Mouse (Mus musculus): ENCODE measurements at regions not wholly inside any gene's neighbourhood (a gene's known extent, or its start where the extent isn't known, plus 50 kb on each side); places are given as distances from the start of the nearest gene placed in this dataset.

- WGBS, result 96% methylated on average over 2 of the region's 2 CpGs
- Histone ChIP-seq H3K4me1 (no peaks in the 10 kb centered on the region), H3K27me3 (replicated peaks; ENCODE audit: low read depth, poor library complexity, severe bottlenecking) (no peaks in the 10 kb centered on the region), H3K9me3 (no peaks in the 10 kb centered on the region), H3K4me3 (no peak overlapping the region), H3K36me3 (replicated peaks) (no peaks in the 10 kb centered on the region), H3K27ac (replicated peaks) (no peak overlapping the region)
- no peak for DNase-seq (ENCODE audit: low spot score)
Observed at GRCm38 (mm10) chr12:16196917-16197316, 380.2 kb upstream of the Trib2 start.

GRCm38 (mm10) chr12:16191803-16192389 lies 375.2 kb upstream of the Trib2 start:
- no peaks in the 10 kb centered on the region for H3K4me1 ChIP-seq
- H3K36me3 ChIP-seq (replicated peaks), result no peaks in the 10 kb centered on the region
- WGBS, result 86% methylated on average over 3 of the region's 3 CpGs
- no peak overlapping the region for H3K27ac ChIP-seq (replicated peaks)
- H3K27me3 ChIP-seq (replicated peaks; ENCODE audit: low read depth, poor library complexity, severe bottlenecking), result no peaks in the 10 kb centered on the region
- DNase-seq (ENCODE audit: low spot score), result no peak
- no peak overlapping the region for H3K4me3 ChIP-seq
- no peaks in the 10 kb centered on the region for H3K9me3 ChIP-seq

- WGBS, result 71% methylated on average over 3 of the region's 3 CpGs
- Histone ChIP-seq H3K27me3 (replicated peaks; ENCODE audit: low read depth, poor library complexity, severe bottlenecking) (no peaks in the 10 kb centered on the region), H3K4me1 (no peaks in the 10 kb centered on the region), H3K9me3 (no peaks in the 10 kb centered on the region), H3K36me3 (replicated peaks) (no peaks in the 10 kb centered on the region), H3K27ac (replicated peaks) (no peak overlapping the region), H3K4me3 (no peak overlapping the region)
- no peak for DNase-seq (ENCODE audit: low spot score)
Observed at GRCm38 (mm10) chr12:16190706-16191105, 374.0 kb upstream of the Trib2 start.

- no peak for DNase-seq (ENCODE audit: low spot score)
- no peaks in the 10 kb centered on the region for H3K27me3 ChIP-seq (replicated peaks; ENCODE audit: low read depth, poor library complexity, severe bottlenecking)
- H3K4me3 ChIP-seq, result no peak overlapping the region
- no peak overlapping the region for H3K27ac ChIP-seq (replicated peaks)
- no peaks in the 10 kb centered on the region for H3K36me3 ChIP-seq (replicated peaks)
- H3K4me1 ChIP-seq, result no peaks in the 10 kb centered on the region
- no peaks in the 10 kb centered on the region for H3K9me3 ChIP-seq
Observed at GRCm38 (mm10) chr12:16189441-16189840, 372.7 kb upstream of the Trib2 start.

- WGBS, result 74% methylated on average over 12 of the region's 12 CpGs
- Histone ChIP-seq H3K4me1 (peaks cover 4% of the 10 kb centered on the region; the same call in 1 of the 2 replicates), H3K9me3 (no peaks in the 10 kb centered on the region), H3K27me3 (replicated peaks; ENCODE audit: low read depth, poor library complexity, severe bottlenecking) (no peaks in the 10 kb centered on the region), H3K36me3 (replicated peaks) (no peaks in the 10 kb centered on the region), H3K27ac (replicated peaks) (no peak overlapping the region), H3K4me3 (no peak overlapping the region)
- DNase-seq (ENCODE audit: low spot score), result no peak
Observed at GRCm38 (mm10) chr12:16185976-16186515, 369.3 kb upstream of the Trib2 start.

GRCm38 (mm10) chr12:16185431-16185923 lies 368.8 kb upstream of the Trib2 start:
- Histone ChIP-seq H3K36me3 (replicated peaks) (no peaks in the 10 kb centered on the region), H3K27ac (replicated peaks) (no peak overlapping the region), H3K9me3 (no peaks in the 10 kb centered on the region), H3K4me1 (peaks cover 4% of the 10 kb centered on the region; the same call in 1 of the 2 replicates), H3K27me3 (replicated peaks; ENCODE audit: low read depth, poor library complexity, severe bottlenecking) (no peaks in the 10 kb centered on the region), H3K4me3 (no peak overlapping the region)
- DNase-seq (ENCODE audit: low spot score), result no peak
- 79% methylated on average over 14 of the region's 14 CpGs for WGBS

- Histone ChIP-seq H3K27me3 (replicated peaks; ENCODE audit: low read depth, poor library complexity, severe bottlenecking) (no peaks in the 10 kb centered on the region), H3K9me3 (no peaks in the 10 kb centered on the region), H3K4me1 (peaks cover 4% of the 10 kb centered on the region; the same call in 1 of the 2 replicates), H3K27ac (replicated peaks) (no peak overlapping the region), H3K36me3 (replicated peaks) (no peaks in the 10 kb centered on the region), H3K4me3 (no peak overlapping the region)
- DNase-seq (ENCODE audit: low spot score), result no peak
- 54% methylated on average over 4 of the region's 4 CpGs for WGBS
Observed at GRCm38 (mm10) chr12:16183055-16183454, 366.3 kb upstream of the Trib2 start.

- Histone ChIP-seq H3K9me3 (no peaks in the 10 kb centered on the region), H3K27me3 (replicated peaks; ENCODE audit: low read depth, poor library complexity, severe bottlenecking) (no peaks in the 10 kb centered on the region), H3K36me3 (replicated peaks) (no peaks in the 10 kb centered on the region), H3K4me3 (no peak overlapping the region), H3K27ac (replicated peaks) (no peak overlapping the region), H3K4me1 (peaks cover 4% of the 10 kb centered on the region; the same call in 1 of the 2 replicates)
- 88% methylated on average over 5 of the region's 5 CpGs for WGBS
- no peak for DNase-seq (ENCODE audit: low spot score)
Observed at GRCm38 (mm10) chr12:16181599-16181998, 364.9 kb upstream of the Trib2 start.

GRCm38 (mm10) chr12:16179897-16180296 lies 363.2 kb upstream of the Trib2 start:
- Histone ChIP-seq H3K27me3 (replicated peaks; ENCODE audit: low read depth, poor library complexity, severe bottlenecking) (no peaks in the 10 kb centered on the region), H3K4me1 (peaks cover 4% of the 10 kb centered on the region; the same call in 1 of the 2 replicates), H3K9me3 (no peaks in the 10 kb centered on the region), H3K27ac (replicated peaks) (no peak overlapping the region), H3K4me3 (no peak overlapping the region), H3K36me3 (replicated peaks) (no peaks in the 10 kb centered on the region)
- DNase-seq (ENCODE audit: low spot score), result no peak
- WGBS, result 85% methylated on average over 2 of the region's 2 CpGs

- Histone ChIP-seq H3K4me3 (no peak overlapping the region), H3K9me3 (no peaks in the 10 kb centered on the region), H3K27me3 (replicated peaks; ENCODE audit: low read depth, poor library complexity, severe bottlenecking) (no peaks in the 10 kb centered on the region), H3K4me1 (no peaks in the 10 kb centered on the region), H3K27ac (replicated peaks) (no peak overlapping the region), H3K36me3 (replicated peaks) (no peaks in the 10 kb centered on the region)
- no peak for DNase-seq (ENCODE audit: low spot score)
- WGBS, result 100% methylated on average over 1 of the region's 1 CpGs
Observed at GRCm38 (mm10) chr12:16176326-16176725, 359.6 kb upstream of the Trib2 start.

GRCm38 (mm10) chr12:16172176-16172575 lies 355.5 kb upstream of the Trib2 start:
- H3K9me3 ChIP-seq, result no peaks in the 10 kb centered on the region
- no peak overlapping the region for H3K27ac ChIP-seq (replicated peaks)
- DNase-seq (ENCODE audit: low spot score), result no peak
- H3K27me3 ChIP-seq (replicated peaks; ENCODE audit: low read depth, poor library complexity, severe bottlenecking), result no peaks in the 10 kb centered on the region
- 82% methylated on average over 2 of the region's 2 CpGs for WGBS
- no peaks in the 10 kb centered on the region for H3K4me1 ChIP-seq
- no peak overlapping the region for H3K4me3 ChIP-seq
- H3K36me3 ChIP-seq (replicated peaks), result no peaks in the 10 kb centered on the region

- H3K36me3 ChIP-seq (replicated peaks), result no peaks in the 10 kb centered on the region
- no peaks in the 10 kb centered on the region for H3K9me3 ChIP-seq
- DNase-seq (ENCODE audit: low spot score), result no peak
- no peak overlapping the region for H3K27ac ChIP-seq (replicated peaks)
- H3K4me1 ChIP-seq, result no peaks in the 10 kb centered on the region
- 75% methylated on average over 5 of the region's 5 CpGs for WGBS
- H3K4me3 ChIP-seq, result no peak overlapping the region
- no peaks in the 10 kb centered on the region for H3K27me3 ChIP-seq (replicated peaks; ENCODE audit: low read depth, poor library complexity, severe bottlenecking)
Observed at GRCm38 (mm10) chr12:16171636-16172035, 354.9 kb upstream of the Trib2 start.

- Histone ChIP-seq H3K4me3 (no peak overlapping the region), H3K4me1 (no peaks in the 10 kb centered on the region), H3K27ac (replicated peaks) (no peak overlapping the region), H3K27me3 (replicated peaks; ENCODE audit: low read depth, poor library complexity, severe bottlenecking) (no peaks in the 10 kb centered on the region), H3K36me3 (replicated peaks) (no peaks in the 10 kb centered on the region), H3K9me3 (no peaks in the 10 kb centered on the region)
- WGBS, result 81% methylated on average over 7 of the region's 7 CpGs
- DNase-seq (ENCODE audit: low spot score), result no peak
Observed at GRCm38 (mm10) chr12:16169781-16170535, 353.2 kb upstream of the Trib2 start.

All from embryonic facial prominence, embryonic 10.5 days (tissue).